Mouse (Mus musculus): ENCODE data around the gene Insig1.

DNA sequence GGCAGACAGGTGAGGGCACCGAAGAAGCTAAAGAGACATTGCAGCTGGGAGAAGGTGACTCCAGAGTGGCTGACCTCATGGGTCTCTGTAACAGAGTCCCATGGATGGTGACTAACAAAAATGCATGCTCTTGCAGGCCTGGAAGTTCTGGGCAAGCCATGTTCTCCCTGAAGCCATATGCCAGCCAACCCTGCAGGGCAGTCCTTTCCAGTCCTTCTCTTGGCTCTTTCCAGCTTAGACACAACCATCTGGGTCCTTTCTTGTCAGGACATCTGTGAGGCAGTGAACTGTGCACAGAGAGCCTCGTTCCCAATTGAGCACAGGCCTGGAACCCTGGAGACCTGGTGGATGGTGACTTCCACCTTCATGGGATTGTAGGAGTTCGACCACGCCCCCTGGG lies 35.8 kb downstream of the Insig1 start:
- no peak for TF ChIP-seq POLR2A (IDR thresholded peaks at IDR 0.05; ENCODE audit: borderline replicate concordance, extremely low read depth, insufficient read depth, insufficient read length, poor library complexity, severe bottlenecking)
- no peak for TF ChIP-seq CTCF (IDR thresholded peaks at IDR 0.05; ENCODE audit: borderline replicate concordance, extremely low read depth, insufficient read depth, insufficient read length)

Measured in brain, embryonic 14.5 days (tissue).